Mouse (Mus musculus) embryonic fibroblast, embryonic 13.5 days (primary cell): ENCODE results near the gene Dlg4. TPM values are rescaled to one million over a fixed set of nuclear protein-coding genes. Genes with fewer than 3 reads are reported as not detected.
A peak's percentile ranks its signal among the peaks of the same experiment; 100 is the strongest.
"Not testable (repeated sequence)": the region's sequence is repeated elsewhere in the genome, so short reads cannot be mapped to it uniquely, and the experiment has no call there.

ENCODE experiments used
- H3K27ac ChIP-seq: 2 replicates; pipeline ENCODE4 v1.5.1; 2012; ENCODE audit warnings: low read length, control low read depth, inconsistent platforms; ENCODE audit not compliant: insufficient read depth
- H3K4me1 ChIP-seq: 2 replicates; pipeline ENCODE4 v1.6.1; 2011; ENCODE audit warnings: low read length; ENCODE audit not compliant: control insufficient read depth, insufficient read depth
- H3K4me3 ChIP-seq: 2 replicates; pipeline ENCODE4 v1.5.1; 2011; ENCODE audit warnings: mild to moderate bottlenecking, control low read depth, low read length; ENCODE audit not compliant: insufficient read depth
- CTCF ChIP-seq: IDR thresholded peaks from 2 replicates; pipeline ENCODE4 v1.5.1; 2011; ENCODE audit warnings: mild to moderate bottlenecking, control low read depth, low read length, moderate library complexity, borderline replicate concordance; ENCODE audit not compliant: insufficient read depth
- POLR2A ChIP-seq: IDR thresholded peaks from 2 replicates; pipeline ENCODE4 v1.6.1; 2011; ENCODE audit warnings: low read depth, mild to moderate bottlenecking, control low read depth, low read length, moderate library complexity
- polyA plus RNA-seq: library from polyadenylated mRNA; stranded (reverse); fragments of >200 nt; gene quantifications from 2 replicates; pipeline ENCODE4 v1.2.4, GENCODE M21; 2011; ENCODE audit warnings: low read depth; ENCODE audit not compliant: missing spikeins, insufficient read length

The Dlg4 gene
- polyA plus RNA-seq, 1 experiment: 69.8 TPM

GRCm38 (mm10) chr11:70068245-70068644 is 51.5 kb downstream of the Dlg4 start:
- TF ChIP-seq CTCF (no peak), POLR2A (no peak)
- Histone ChIP-seq H3K27ac (no peak overlapping the region), H3K4me3 (no peak overlapping the region), H3K4me1 (no peaks in the 10 kb centered on the region)

- Histone ChIP-seq H3K4me3 (no peak overlapping the region), H3K4me1 (no peaks in the 10 kb centered on the region), H3K27ac (no peak overlapping the region)
- no peak for TF ChIP-seq CTCF
- no peak for TF ChIP-seq POLR2A
Measured at GRCm38 (mm10) chr11:70070057-70070456, 53.3 kb downstream of the Dlg4 start.

GRCm38 (mm10) chr11:70070603-70071002 is 53.9 kb downstream of the Dlg4 start:
- H3K27ac ChIP-seq, H3K4me3 ChIP-seq, H3K4me1 ChIP-seq: not testable (repeated sequence)

- no peak overlapping the region for H3K4me3 ChIP-seq
- H3K4me1 ChIP-seq: no peaks in the 10 kb centered on the region
- H3K27ac ChIP-seq: no peak overlapping the region
- TF ChIP-seq CTCF (peak; percentile 94), POLR2A (no peak)
Measured at GRCm38 (mm10) chr11:70074379-70075071, 57.8 kb downstream of the Dlg4 start.

- TF ChIP-seq POLR2A (no peak), CTCF (no peak)
- no peak overlapping the region for H3K27ac ChIP-seq
- H3K4me3 ChIP-seq: no peak overlapping the region
- H3K4me1 ChIP-seq: 0 out of 2 replicates have a peak, but pooled peaks cover 2% of the 10 kb centered on the region
Measured at GRCm38 (mm10) chr11:70075581-70075980, 58.8 kb downstream of the Dlg4 start.

GRCm38 (mm10) chr11:70077441-70077840 is 60.7 kb downstream of the Dlg4 start:
- TF ChIP-seq POLR2A: no peak
- TF ChIP-seq CTCF: no peak
- Histone ChIP-seq H3K27ac (no peak overlapping the region), H3K4me3 (no peak overlapping the region), H3K4me1 (0 out of 2 replicates have a peak, but pooled peaks cover 2% of the 10 kb centered on the region)

GRCm38 (mm10) chr11:70079175-70079574 is 62.4 kb downstream of the Dlg4 start:
- Histone ChIP-seq H3K27ac (no peak overlapping the region), H3K4me1 (0 out of 2 replicates have a peak, but pooled peaks cover 2% of the 10 kb centered on the region), H3K4me3 (no peak overlapping the region)
- TF ChIP-seq CTCF (no peak), POLR2A (no peak)

GRCm38 (mm10) chr11:70079928-70080327 is 63.2 kb downstream of the Dlg4 start:
- no peak for TF ChIP-seq CTCF
- TF ChIP-seq POLR2A: no peak
- Histone ChIP-seq H3K4me1 (0 out of 2 replicates have a peak, but pooled peaks cover 2% of the 10 kb centered on the region), H3K4me3 (no peak overlapping the region), H3K27ac (no peak overlapping the region)

GRCm38 (mm10) chr11:70080803-70081590 is 64.3 kb downstream of the Dlg4 start:
- Histone ChIP-seq H3K27ac (no peak overlapping the region), H3K4me1 (0 out of 2 replicates have a peak, but pooled peaks cover 2% of the 10 kb centered on the region), H3K4me3 (no peak overlapping the region)
- TF ChIP-seq CTCF: no peak
- no peak for TF ChIP-seq POLR2A

- Histone ChIP-seq H3K4me1 (0 out of 2 replicates have a peak, but pooled peaks cover 2% of the 10 kb centered on the region), H3K4me3 (no peak overlapping the region), H3K27ac (no peak overlapping the region)
- no peak for TF ChIP-seq POLR2A
- TF ChIP-seq CTCF: no peak
Measured at GRCm38 (mm10) chr11:70084563-70084962, 67.8 kb downstream of the Dlg4 start.
